Mouse (Mus musculus): Measurements from ENCODE around the gene Slc25a48. TPM values are rescaled to one million over a fixed set of nuclear protein-coding genes. Genes with fewer than 3 reads are reported as not detected.

Gene Slc25a48
- under 1 TPM in 1 of 2 experiments, not detected in 1; 0.12 TPM for total RNA-seq (2021)
- long read RNA-seq, experiment 1 = 0 reads
- long read RNA-seq, experiment 2 = 0 reads

DNA sequence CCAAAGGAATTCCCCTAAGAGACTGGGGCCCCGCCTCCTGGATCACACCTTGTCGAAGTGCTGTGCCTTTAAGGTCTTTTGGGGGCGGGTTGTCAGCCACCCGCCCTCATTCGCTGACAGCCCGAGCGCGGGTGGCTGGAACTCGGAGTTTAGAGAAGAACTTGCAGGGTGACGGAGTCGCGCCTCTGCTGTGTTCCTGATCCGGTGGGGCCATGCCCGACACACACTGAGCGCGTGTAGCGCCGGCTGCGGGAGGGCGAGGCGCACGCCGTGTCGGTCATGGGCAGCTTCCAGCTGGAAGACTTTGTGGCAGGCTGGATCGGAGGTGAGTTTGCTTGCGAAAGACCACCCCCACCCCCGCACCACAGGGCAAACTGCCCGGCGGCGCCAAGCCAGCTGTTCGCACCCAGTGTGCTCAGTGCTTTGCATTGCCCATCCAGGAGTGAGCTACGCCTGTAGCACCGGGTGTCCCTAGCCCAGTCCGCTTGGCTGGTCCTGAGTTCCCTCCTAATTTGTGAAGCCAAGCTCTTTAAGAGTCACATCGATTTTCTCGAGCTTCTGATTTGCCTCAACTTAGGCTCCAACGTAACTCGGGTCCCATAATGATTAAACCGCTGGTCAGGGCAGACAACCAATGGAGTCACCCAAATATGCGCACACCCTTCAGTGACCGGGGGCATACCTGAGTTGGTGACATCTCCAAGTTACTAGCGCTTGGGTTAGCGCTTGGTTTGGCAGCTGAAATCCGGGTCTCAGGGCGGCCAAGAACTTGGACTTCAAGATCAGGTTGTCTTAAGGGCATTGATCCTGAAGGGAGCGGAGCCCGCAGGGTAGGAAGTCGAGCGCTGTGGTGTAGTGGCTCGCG is at the start of gene Slc25a48:
Gene Slc25a48, plus strand, starts transcription at position 145 of the 865 bp plus-strand sequence.
- DNase-seq = peak; percentile 33

DNA sequence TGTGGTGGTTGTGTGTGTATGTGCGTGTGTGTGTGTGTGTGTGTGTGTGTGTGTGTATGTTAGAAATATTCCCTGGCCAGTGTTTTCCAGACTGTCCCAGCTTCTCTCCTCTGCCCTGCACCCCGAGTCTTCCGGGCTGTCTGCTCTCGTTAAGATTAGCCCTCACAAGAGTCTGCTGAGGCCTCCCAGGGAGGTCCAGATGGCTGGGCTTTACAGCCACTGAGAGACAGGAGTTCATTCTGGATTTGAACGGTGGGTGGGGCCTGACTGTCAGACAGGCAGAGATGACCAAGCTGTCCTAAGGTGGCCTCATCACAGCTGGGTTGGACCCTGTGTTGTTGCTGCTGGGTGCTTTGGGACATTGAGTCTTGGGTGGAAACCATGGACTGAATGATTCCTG is 40.6 kb upstream of the Slc25a48 start:
- peak; percentile 24 for DNase-seq

DNA sequence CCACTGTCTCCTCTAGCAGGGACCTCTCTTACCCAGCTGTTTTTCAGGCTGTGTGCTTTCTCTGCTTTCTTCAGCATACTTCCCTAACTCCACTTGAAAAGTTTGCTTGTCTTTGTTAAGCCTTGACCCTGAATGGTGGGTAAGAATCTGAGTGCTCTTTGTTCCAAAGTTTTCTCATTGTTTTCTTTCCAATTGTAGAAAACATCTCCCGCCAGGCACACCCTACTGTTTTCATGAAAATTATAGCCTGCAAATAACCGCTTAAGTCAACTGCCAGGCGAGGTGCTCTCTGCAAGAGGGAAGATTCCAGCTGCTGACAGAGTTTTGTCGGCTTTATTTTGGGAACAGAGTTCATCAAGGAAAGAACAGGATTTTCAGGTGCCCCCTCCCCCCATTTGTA is 37.0 kb upstream of the Slc25a48 start:
- no peak for DNase-seq

DNA sequence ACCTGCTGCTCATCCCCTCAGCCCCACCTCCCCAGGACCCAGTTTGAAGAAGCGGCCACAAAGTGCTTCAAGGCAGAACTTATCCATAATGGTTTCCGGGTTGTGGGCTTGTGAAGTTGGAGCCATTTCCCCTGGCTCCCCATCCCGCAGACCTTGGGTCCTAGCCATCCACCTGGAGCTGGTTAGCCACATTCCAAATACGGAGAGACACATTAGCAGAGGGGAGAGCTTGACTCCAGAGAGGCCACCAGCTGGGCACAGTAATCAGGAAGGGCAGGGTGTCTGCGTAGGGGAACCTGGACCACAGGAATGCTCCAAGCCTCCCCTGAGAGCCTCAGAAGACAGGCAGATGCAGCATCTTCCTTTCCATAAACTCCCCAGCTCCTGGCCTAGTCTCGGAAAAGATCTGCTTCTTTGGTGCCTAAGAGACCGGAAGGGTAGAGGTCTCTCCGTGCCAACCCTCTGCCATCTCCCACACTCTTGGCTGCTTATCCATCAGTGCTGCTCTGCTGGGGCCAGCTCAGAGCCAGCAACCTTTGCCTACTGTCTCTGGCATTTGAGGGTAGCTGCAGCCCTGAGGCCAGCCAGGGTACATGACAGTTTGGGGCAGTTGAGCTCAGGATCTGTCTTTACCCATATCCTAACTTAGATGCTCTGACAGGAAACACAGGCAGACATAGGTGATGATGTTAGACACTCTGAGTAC is 34.6 kb upstream of the Slc25a48 start:
- no peak for DNase-seq

DNA sequence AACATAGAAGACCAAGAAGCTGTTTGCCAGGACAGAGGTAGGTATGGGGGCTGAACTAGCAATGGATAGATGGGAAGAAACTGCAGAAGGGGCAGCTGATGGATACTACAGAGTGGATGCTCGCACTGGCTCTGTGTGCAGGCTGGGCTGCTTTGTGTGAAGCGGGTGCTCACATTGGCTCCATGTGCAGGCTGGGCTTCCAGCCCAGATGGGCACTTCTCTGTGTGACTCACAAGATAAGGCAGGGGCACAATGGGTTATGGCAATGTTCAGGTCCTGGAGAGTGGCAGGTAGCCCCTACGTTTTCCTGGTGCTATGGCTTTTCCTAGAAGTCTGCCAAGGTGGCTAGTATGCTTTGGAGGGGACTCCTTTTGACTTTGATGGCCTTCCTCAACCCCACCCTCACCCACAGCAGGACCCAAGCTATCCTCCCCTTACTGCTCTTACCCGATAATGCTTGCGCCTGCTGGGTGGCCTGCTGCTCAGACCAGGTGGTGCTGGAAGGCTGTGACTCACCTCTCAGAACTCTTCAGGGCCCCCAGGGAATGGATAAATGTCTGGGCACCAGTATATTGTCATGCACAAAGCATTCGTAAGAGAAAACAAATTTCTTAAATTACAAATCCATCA is 33.5 kb upstream of the Slc25a48 start:
- DNase-seq = no peak

DNA sequence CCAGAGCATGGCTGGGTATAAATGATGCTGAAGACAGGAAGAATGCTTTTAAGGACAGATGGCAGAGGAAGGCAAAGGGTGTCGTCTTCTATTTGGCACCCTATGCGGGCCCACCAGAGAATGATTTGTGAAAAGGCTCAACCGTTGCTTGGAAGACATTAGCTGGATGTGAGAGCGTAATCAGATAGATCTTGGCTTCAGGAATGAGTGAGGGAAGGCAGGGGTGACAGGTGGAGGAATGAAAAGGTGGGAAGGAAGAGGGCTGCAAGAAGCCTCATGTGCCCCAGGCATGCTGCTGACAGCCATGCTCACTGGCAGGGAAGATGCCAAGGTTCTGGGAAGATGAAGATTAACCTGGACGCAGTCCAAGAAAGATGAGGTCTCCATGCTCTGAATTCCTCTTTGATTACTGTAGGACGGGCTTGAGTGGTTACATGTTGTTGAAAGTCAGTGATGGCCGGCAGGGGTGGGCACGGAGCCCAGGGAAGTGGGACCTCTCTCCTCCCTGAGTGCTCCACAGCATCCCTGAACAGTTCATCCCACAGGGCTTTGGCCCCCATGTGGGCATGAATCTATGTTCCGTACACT is 25.8 kb upstream of the Slc25a48 start:
- DNase-seq = no peak

DNA sequence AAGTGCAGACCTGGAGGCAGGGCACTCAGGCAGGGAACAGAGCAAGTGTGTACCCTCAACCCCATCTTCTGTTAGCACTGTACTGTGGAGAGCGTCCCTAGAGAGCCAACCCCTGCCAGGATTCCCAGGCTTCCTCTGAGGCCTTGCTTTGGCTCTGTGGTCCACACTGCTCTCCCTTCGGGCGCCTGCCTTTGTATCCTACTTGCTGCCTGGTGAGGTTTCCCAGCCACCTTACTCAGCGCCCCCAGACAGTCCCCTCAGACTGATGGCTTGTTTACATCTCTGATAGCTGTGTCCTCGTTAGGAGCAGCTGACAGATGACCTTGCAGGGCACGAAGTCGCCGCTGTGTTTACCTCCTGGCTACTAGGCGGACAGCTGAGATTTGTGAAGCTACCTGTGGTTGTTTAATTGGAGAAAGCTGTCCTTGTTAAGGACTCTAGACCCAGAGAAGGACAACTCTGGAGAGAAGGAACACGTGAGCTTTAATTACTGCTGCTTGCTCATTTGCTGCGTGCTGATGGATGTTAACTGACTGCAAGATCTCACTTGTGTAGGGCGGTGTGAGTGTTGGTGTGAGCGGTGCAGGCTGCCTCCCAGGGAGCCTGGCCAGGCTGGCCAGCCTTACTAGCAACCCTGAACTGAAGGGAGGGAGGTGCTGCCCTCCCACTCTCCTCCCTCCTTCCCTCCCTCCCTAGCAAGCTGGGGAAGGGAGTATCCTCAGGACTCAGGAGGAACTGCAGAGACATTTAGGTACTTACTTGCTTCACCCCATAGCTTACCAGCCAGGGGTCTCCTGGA is 19.3 kb upstream of the Slc25a48 start:
- no peak for DNase-seq

DNA sequence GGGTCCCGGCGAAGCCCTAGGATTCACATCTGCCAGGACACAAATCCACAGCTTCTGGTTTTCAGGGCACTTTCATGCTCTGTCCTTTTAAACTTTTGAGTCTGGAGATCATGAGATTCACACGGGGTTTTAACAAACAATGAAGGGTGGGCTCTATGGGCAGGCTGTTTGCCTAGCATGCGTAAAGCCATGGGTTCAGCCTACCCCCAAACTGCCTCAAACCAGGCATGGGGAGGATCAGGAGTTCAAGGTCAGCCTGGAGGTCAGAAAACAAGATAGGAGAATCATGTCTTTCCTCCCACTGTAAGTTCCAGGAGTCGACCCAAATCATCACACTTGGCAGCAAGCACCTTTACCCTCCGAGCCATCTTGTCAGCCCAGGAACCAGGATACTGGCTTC is 18.6 kb upstream of the Slc25a48 start:
- DNase-seq = no peak

DNA sequence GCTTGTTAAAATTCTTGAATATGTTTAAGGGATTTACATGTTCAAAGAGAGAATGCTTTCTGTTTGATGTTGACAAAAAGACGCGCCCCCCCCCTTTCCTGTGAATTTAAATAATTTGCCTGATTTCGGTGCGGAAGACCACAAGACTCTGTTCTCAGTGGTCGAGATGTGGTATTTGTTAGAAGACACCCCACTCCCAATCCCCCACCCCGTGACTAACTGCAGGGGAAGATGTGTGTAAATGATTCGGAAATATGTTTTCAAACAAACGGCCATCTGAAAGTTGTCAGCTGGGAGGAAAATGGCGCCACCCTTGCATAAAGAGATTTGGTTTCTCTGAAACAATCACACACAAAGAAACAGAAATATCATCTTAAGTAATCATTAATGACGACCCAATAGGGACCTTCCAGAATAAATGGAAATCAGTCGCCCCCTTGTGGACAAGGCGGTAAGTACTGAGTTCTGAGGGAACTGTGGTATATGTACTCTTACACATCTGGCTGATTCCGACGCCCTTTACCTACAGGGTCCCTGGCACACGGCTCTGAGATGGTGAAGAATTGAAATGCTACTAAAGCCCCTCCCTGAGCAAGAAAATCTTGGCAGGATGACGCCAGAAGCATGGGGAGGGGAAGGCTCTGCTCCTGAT is 16.0 kb upstream of the Slc25a48 start:
- peak; percentile 81 for DNase-seq

DNA sequence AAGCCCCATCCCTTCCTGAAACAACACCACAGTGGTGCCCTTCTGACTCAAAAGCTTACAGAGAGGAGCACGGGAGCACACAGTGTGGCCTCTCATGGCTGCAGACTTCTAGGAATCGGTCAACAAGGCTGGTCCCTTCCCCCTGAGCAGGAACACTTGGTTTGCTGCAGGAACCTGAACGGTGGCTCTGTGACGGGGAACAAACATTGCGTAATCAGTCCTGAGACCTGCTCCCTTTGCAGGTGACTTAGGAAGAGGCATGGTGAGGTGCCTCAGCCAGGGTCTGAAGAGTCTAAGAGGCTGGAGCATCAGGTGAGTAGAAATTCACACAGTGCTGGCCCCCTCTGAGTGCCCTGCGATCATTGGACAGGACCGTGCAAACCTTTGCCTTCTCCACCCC is 12.2 kb upstream of the Slc25a48 start:
- no peak for DNase-seq

DNA sequence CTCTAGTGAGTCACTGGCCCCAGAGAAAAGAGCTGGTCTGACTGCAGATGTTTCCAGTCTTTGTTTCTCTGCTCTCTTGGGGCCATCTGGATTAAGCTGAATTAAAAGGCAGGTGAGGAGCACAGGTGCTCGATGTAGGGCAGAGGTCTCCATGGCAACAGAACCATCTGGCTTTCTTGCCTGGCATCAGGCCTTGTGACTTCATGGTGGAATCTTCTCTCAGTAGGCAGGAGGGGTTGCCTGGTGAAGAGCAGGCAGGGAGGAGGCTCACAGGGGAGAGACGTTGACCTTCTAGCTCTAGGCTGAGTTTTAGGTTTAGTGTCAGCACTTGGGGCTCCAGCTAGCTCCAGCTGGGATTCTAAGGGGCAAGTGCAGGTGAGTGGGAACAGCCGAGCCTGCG is 11.8 kb upstream of the Slc25a48 start, which contains the start of gene Gm3045:
Gene Gm3045, plus strand, starts transcription at position 230 of the 400 bp plus-strand sequence.
- no peak for DNase-seq

DNA sequence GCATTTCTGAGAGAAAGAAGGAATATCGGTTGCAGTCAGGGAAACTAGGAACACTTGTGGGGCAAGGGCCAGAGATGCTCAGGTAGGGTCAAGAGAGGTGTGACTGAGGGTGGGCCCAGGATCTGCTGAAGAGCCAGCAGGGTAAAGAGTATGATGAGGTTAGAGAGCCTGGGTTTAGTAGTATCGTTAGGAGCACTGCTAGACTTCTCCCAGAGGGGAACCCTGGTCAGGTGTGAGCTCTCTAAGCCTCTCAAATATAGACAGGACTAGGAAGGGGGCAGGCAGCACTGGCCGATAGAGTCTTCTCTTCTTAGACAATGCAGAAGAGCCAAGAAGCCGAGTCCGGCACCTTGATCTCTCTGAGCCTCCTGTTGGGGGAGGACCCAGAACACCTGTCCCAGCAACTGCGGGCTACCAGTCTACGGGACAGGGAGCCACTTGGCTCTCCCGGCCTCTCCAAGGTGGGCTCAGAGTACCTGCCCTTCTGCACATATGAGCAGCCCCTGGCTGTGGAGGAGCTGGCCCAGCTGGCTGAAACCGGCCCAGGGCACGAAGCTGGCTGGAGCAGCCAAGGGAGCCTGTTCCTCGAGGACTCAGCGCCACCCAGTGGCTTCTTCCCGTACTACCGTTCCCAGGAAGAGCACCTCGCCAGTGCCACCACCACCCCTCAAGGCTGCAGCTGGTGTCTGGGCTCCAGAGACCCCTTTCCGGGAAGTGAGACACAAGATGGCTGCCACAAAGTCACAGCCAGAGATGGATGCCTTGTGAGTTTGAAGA is 9.2 kb upstream of the Slc25a48 start:
- peak; percentile 84 for DNase-seq

DNA sequence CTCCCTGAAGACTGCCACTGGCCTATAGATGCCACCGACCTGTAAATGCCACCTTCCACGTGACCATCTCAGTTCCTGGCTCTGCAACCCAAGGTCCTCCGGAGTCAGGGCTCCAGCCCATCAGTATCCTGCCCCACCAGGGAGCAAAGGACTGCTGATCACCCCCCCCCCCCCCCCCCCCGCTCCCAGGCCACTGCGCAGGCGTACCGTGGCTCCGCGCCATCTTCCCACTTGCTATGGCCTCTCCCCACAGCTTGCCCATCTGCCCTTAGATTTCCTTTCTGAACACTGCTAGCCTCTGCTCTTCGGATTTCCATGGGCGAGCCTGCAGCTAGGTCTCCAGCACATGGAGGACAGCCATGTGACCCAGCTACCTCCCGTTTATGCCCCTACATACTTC is 5.7 kb upstream of the Slc25a48 start:
- DNase-seq = no peak

DNA sequence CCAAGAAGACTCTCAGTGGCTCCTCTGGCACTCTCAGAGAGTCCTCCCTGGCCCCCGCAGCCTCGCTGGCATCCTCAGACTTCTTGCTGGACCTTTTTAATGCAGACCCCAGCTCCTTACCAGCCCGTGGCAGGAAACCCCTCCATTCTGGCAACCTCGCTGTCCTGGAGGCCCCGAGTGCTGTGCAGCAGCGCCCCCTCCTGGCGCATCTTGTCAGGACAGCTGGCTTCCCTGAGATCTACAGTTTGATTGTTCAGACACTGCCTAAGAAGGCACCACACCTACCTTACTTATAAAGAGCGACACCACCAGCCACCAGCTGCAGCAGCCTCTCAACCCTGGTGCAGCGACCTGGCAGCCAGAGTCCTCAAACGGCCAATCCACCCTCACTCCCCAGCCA is 4.7 kb upstream of the Slc25a48 start:
- peak; percentile 73 for DNase-seq

DNA sequence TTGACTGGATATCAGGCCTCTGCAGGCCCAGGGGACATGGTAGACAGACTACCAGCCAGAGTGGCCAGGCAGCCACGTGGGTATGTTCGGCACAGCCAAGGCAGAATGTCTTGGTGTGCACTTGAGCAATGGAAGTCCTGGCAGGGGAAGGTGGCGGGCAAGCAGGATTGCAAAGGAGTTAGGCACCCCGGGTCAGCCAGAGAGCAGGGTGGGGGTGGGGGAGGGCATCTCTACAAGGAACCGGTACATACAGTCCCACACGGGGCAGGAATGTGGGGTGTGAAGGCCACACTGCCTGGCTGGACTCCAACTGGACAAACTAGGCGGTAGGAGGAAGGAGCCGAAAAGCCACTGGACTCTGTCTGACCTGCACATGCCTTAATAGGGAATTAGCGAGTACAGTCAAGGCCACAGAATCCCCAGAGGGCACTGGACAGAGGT is 3.8 kb upstream of the Slc25a48 start:
- no peak for DNase-seq

DNA sequence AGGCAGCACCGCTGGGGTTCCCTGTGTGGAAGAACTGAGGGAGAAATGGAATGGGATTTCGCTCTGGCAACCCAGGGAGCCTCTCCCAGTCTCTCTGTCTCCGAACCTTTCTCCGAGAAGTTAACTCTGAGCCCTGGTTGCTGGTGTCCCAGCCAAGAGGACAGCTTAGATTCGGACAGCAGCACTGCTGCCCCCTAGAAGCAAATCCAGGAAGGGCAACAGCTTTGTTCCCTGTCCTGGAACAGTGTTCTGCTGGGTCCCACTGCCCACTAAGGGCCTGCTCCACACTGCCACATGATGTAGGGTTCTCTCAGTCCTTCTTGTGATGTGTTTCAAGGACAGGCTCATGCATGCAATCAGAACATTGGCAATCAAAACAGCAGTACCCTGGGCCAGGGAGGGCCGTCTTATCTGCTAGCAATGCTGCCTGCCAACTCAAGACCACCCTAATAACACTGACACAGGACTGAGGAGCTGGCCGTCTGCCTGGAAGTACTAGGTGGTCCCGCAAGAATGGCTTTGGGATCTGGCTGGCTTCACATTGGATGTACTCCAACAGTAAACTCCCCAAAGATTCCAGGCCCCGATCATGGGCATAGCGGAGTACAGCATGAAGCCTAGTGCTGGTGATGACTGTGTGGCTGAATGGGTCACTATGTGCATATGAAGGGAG is 2.4 kb upstream of the Slc25a48 start:
- DNase-seq = no peak

DNA sequence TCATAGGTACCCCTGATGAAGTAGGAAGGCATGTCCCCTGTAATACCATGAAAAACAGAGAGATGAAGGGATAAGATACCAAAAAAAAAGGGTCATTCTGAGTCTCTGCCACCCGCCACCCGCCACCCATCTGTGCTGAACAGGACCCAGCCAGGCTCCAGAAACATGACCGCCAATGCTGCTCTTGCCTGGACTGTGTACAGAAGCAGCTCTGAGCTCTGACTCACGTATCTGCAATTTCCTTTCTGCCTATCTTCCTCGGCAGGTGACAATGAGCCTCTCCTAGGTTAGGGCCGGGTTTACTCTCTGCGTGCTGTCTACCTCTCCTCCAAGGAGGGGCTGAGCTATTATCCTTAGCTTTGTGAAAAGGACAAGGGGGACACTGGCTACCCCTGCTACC is 5.3 kb downstream of the Slc25a48 start:
- no peak for DNase-seq

DNA sequence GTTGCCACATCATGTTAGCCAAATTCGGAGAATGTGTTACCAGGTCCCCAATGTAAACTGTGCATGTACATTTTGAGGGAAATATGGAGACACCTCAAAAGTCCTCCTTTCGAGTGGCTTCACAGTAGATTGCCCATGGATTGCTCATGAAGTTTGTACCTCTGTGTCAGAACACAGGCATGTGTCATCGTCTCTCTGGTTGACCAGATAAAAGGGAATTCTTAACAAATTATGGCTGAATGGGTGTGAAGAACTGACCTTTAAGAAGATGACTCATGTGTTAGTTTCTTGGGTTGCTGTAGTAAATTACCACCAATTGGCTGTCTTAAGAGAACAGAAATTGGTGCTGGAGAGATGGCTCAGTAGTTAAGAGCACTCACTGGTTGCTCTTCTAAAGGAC is 6.0 kb downstream of the Slc25a48 start:
- no peak for DNase-seq

DNA sequence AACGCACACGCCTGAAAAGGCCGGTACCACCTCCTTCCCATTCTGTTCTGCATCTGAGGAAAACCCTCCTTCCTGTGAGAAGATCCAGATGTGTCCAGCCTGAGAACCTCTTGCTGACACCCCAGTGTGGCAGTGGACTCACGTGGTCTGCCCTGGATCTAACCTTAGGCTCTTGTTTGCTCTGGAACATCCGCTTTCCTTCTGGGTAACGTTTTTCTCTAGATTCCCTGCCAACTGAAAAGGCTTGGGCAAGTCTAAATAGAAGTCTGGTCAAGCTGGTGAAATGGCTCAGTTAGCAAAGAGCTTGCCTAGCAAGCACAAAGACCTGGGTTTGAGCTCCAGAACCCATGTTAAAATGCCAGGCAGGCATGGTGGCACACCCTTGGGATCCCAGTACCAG is 6.8 kb downstream of the Slc25a48 start:
- no peak for DNase-seq
